Mouse (Mus musculus) thymus, postnatal 10 days (tissue): Measurements from ENCODE around the gene Fam102a.

Experiments
- DNase-seq, 2 experiments: peaks; one replicate each; pipeline ENCODE4 v3.0.0; 2021; ENCODE audit warnings: low spot score in 2 of 2

Fam102a gene

GRCm38 (mm10) chr2:32607262-32607947 lies 72.3 kb downstream of the Fam102a start:
- DNase-seq, result no peak

- DNase-seq, result no peak
Measured at GRCm38 (mm10) chr2:32608141-32608777, 73.1 kb downstream of the Fam102a start.

GRCm38 (mm10) chr2:32608778-32609435 lies 73.8 kb downstream of the Fam102a start:
- DNase-seq, result no peak

- DNase-seq, result peak in 1 of 2 experiments; percentile 28
Measured at GRCm38 (mm10) chr2:32610610-32611229, 75.6 kb downstream of the Fam102a start.

- no peak for DNase-seq
Measured at GRCm38 (mm10) chr2:32612274-32612673, 77.1 kb downstream of the Fam102a start.

- no peak for DNase-seq
Measured at GRCm38 (mm10) chr2:32617109-32617508, 82.0 kb downstream of the Fam102a start.

- DNase-seq, result no peak
Measured at GRCm38 (mm10) chr2:32617601-32618000, 82.5 kb downstream of the Fam102a start.

GRCm38 (mm10) chr2:32618051-32618450 lies 82.9 kb downstream of the Fam102a start:
- DNase-seq, result no peak
